Mouse (Mus musculus) heart, postnatal 0 days (tissue): ENCODE results near the gene Ptprh. TPM values are rescaled to one million over a fixed set of nuclear protein-coding genes. Genes with fewer than 3 reads are reported as not detected.
"Not testable (repeated sequence)": the region's sequence is repeated elsewhere in the genome, so short reads cannot be mapped to it uniquely, and the experiment has no call there.

Source experiments
- ATAC-seq: fragments of 200-750 bp; cut with Nextera tagmentation; 2 replicates; pipeline ENCODE4 v1.8.0; 2017; ENCODE audit warnings: low read depth, moderate number of reproducible peaks, moderate library complexity; ENCODE audit not compliant: insufficient read depth
- DNase-seq: peaks from one replicate; pipeline ENCODE4 v3.0.0-alpha.2; 2016; ENCODE audit warnings: low spot score
- H3K27ac ChIP-seq: fragments of 300-500 bp; sonication (generic); 2 replicates; pipeline ENCODE4 v1.5.1; 2014; ENCODE audit warnings: low read depth, mild to moderate bottlenecking
- H3K27me3 ChIP-seq: fragments of 300-500 bp; sonication (generic); 2 replicates; pipeline ENCODE4 v1.6.1; 2014; ENCODE audit warnings: low read length, mixed read lengths; ENCODE audit not compliant: control insufficient read depth, insufficient read depth
- H3K36me3 ChIP-seq: fragments of 300-500 bp; sonication (generic); replicated peaks from 2 replicates; pipeline ENCODE4 v1.6.1; 2014; ENCODE audit warnings: low read length, mixed read lengths; ENCODE audit not compliant: control insufficient read depth, insufficient read depth
- H3K4me1 ChIP-seq: fragments of 300-500 bp; sonication (generic); 2 replicates; pipeline ENCODE4 v1.6.1; 2014; ENCODE audit warnings: antibody characterized with exemption; ENCODE audit not compliant: control insufficient read depth, insufficient read depth
- H3K4me2 ChIP-seq: fragments of 300-500 bp; sonication (generic); 2 replicates; pipeline ENCODE4 v1.6.1; 2014; ENCODE audit warnings: low read depth, mild to moderate bottlenecking, low read length, moderate library complexity
- H3K4me3 ChIP-seq: fragments of 300-500 bp; sonication (generic); 2 replicates; pipeline ENCODE4 v1.5.1; 2014; ENCODE audit warnings: low read depth, low read length
- H3K9ac ChIP-seq: fragments of 300-500 bp; sonication (generic); replicated peaks from 2 replicates; pipeline ENCODE4 v1.6.1; 2014; ENCODE audit warnings: low read depth, low read length, mixed read lengths
- H3K9me3 ChIP-seq: fragments of 300-500 bp; sonication (generic); replicated peaks from 2 replicates; pipeline ENCODE4 v1.6.1; 2016; ENCODE audit warnings: low read length; ENCODE audit not compliant: control insufficient read depth
- CTCF ChIP-seq: IDR thresholded peaks from 2 replicates; pipeline ENCODE4 v1.5.1; 2016; ENCODE audit warnings: antibody characterized with exemption, control low read depth, low read depth
- EP300 ChIP-seq: IDR thresholded peaks from 2 replicates; pipeline ENCODE4 v1.6.1; 2016; ENCODE audit warnings: antibody characterized with exemption, low read depth
- WGBS: fragments of 180-500 bp; shearing (Covaris S2); extraction: QIAGEN DNeasy Blood & Tissue Kit; methylation state at CpG from one replicate; pipeline ENCODE4 v1.1.7; 2014; 5-methylcytosine and 5-hydroxymethylcytosine counted together
- polyA plus RNA-seq: library from polyadenylated mRNA; unstranded; fragments of >200 nt; fragmentation: Nextera tagmentation; extraction: Ambion mirVana; gene quantifications from 2 replicates; pipeline ENCODE4 v1.2.1, GENCODE M21; 2015
- total RNA-seq: library from RNA; depleted of rRNA; stranded (reverse); fragments of >200 nt; gene quantifications from 2 replicates; pipeline ENCODE4 v1.2.3, GENCODE M21; 2014; ENCODE audit warnings: low replicate concordance

Ptprh gene
- total and polyA plus RNA-seq, 2 experiments from 2014 or later: not detected

DNA sequence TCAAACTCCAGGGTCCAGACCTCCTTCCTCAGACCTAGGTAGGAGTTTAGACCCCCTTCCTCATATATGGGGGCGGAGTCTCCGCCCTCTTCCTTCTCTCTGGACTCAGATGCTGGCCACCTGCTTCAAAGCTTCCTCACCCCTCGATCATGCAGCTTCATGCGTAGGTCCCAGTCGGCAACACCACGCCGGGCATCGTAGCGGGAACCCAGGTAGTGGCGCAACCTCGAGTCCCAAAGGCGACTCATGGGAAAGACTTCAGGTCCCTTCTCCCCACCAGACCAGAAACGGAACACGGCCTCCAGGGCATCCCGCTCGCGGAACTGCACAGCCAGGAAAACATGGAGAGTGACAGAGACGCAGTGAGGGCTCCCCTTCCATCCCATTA, 76.5 kb downstream of the Ptprh start:
- Histone ChIP-seq H3K27me3 (0 out of 2 replicates have a peak, but pooled peaks cover 4% of the 10 kb centered on the region), H3K4me2 (peak overlapping the region; percentile 60; the same call in 1 of the 2 replicates), H3K9me3 (no peaks in the 10 kb centered on the region), H3K9ac (no peak overlapping the region), H3K36me3 (no peaks in the 10 kb centered on the region), H3K4me1 (peaks cover 8% of the 10 kb centered on the region), H3K27ac (no peak overlapping the region), H3K4me3 (no peak overlapping the region)
- WGBS: 53% methylated on average over 18 of the region's 18 CpGs
- DNase-seq (no peak), ATAC-seq (no peak)
- TF ChIP-seq CTCF (no peak), EP300 (no peak)

DNA sequence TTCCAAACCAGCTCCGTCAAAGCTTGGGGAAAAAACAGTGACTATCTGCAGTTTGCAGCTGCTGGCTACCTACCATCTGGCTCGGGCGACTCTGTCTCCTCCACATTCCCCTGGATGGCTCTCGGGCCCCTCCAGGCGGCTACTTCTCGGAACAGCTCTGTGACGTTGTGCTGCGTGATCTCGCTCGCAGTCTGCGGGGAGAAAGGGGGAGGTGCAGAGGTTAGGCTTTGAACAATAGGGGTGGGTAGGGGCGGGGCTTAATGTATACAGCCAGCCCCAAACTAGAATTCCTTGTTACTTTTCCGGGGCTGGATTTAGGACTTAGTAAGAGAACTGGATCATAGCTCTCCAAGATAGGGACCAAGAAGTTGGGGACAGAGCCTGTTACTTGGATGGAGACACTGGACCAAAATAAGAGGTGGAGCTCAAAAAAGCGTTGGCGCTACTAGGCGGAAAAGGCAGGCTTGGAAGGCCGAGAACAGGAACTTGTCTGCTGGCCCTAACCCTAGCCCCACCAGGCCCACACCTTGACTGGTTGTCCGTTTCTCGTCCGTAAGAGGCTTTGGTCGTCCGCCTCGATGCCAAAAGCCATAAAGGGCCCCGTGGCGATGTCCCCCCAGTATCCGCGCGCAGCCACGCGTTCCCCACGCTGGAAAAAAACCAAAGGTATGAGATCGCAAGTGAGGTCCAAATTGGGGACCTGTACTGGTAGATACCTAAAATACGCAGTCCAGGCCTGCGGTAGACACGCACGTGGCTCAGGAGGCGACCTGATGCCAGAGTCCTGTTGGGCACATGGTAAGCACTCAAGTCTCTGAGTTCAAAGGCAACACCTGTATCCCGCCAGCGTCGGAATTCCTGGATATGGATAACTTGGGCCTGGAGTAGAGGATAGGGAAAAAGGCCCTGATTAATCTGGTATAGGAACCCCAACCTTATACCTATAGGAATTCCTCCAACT, 77.2 kb downstream of the Ptprh start:
- peak overlapping the region; percentile 60 for H3K4me2 ChIP-seq
- H3K4me3 ChIP-seq: peak overlapping the region; percentile 28
- no peaks in the 10 kb centered on the region for H3K9me3 ChIP-seq
- H3K27ac ChIP-seq: 0 out of 2 replicates have a peak overlapping the region, but pooled peaks have one; percentile 10
- H3K4me1 ChIP-seq: peaks cover 8% of the 10 kb centered on the region
- no peaks in the 10 kb centered on the region for H3K36me3 ChIP-seq
- H3K9ac ChIP-seq: peak overlapping the region; percentile 23
- 0 out of 2 replicates have a peak, but pooled peaks cover 4% of the 10 kb centered on the region for H3K27me3 ChIP-seq
- peak; percentile 94 for DNase-seq
- TF ChIP-seq EP300 (no peak), CTCF (peak; percentile 85)
- peak; percentile 53 for ATAC-seq
- 24% methylated on average over 40 of the region's 40 CpGs for WGBS

DNA sequence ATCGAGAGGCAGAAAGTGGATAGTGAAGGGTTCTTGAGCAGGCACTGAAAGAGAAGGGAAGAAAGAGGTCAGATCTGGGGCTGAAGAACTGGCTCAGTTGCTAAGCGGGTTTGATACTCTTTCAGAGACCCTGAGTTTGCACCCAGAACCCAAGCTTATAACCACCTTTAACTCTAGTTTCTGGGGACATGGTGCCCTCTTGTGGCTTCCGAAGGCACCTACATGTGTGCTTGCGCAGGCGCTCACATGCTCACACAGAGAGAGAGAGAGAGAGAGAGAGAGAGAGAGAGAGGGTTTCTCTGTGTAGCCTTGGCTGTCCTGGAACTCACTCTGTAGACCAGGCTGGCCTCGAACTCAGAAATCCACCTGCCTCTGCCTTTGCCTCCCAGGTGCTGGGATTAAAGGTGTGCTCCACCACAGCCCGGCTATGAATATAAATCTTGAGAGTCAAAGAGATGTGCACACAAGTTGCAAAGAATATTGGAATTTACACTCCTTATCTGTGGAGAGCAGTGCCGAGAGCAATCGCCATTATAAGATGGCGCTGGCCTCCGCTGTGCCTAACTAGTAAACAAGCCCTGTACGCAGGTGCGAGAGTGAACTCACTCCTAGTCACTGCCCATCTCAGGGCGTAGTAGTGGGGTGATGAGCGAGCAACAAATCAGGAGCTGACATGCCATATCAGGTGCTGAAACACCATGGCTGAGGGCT, 79.5 kb downstream of the Ptprh start, which contains the start of gene Tnni3:
Gene Tnni3, minus strand, starts transcription at position 18 of the 711 bp plus-strand sequence.
- peak; percentile 77 for DNase-seq
- Histone ChIP-seq H3K4me3 (peak within 1 kb of the TSS; percentile 20), H3K4me2 (peak within 1 kb of the TSS; percentile 52), H3K9ac (peak within 1 kb of the TSS; percentile 44; the same call in 1 of the 2 replicates), H3K27ac (peak within 1 kb of the TSS; percentile 98), H3K36me3 (peaks cover 11% of the 10 kb centered on the region)
- not testable (repeated sequence) for H3K27me3 ChIP-seq, H3K4me1 ChIP-seq, H3K9me3 ChIP-seq
- WGBS: 63% methylated on average over 15 of the region's 15 CpGs
- peak; percentile 80 for TF ChIP-seq CTCF
- ATAC-seq: 0 out of 2 replicates have a peak, but pooled peaks have one; percentile 4

DNA sequence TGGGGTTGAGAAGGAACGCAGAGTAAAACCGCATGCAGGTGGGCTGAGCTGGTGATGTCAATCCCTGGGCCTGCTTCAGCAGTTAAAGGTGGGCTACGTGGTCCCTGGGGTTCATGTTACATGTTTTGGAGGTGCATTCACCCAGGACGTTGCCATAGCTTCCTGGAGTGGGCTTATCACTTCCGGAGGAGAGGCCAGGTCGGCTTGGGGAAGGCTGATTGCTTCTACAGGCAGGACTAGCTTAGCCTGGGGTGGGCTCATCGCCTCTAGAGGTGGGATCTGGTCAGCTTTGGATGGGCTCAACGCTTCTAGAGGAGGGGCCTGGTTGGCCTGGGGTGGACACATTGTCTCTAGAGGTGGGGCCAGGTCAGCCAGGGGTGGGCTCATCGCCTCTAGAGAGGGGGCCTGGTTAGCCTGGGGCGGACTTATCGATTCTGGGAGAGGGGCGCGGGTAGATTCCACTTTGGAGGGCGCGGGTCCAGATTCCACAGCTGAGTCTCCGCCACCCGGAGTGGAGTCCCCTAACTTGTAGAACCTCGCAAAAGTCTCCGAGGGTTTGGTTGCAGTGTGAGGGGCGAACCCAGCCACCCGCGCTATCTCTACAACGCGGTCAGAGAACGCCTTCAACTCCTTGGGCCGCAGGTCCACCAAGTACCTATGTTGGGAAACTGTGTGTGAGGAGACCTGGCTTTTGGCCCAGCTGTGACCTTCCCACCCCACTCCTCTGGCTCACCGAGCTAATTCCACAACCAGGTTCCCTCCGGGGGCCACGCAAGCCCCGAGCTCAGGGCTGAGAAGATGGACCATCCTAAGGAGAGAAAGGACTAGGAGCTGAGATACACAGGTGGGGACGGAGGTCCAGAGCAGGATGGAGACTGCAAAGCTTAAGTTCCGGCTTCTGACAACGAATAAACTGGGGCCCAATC, 80.4 kb downstream of the Ptprh start:
- no peak for TF ChIP-seq EP300
- TF ChIP-seq CTCF: no peak
- Histone ChIP-seq H3K36me3 (peaks cover 18% of the 10 kb centered on the region), H3K27me3 (0 out of 2 replicates have a peak, but pooled peaks cover 4% of the 10 kb centered on the region), H3K4me3 (peak overlapping the region; percentile 20), H3K9ac (peak overlapping the region; percentile 44; the same call in 1 of the 2 replicates), H3K9me3 (no peaks in the 10 kb centered on the region), H3K27ac (peak overlapping the region; percentile 98), H3K4me1 (peaks cover 16% of the 10 kb centered on the region), H3K4me2 (peak overlapping the region; percentile 52)
- ATAC-seq (no peak), DNase-seq (no peak)
- WGBS: 70% methylated on average over 33 of the region's 33 CpGs

DNA sequence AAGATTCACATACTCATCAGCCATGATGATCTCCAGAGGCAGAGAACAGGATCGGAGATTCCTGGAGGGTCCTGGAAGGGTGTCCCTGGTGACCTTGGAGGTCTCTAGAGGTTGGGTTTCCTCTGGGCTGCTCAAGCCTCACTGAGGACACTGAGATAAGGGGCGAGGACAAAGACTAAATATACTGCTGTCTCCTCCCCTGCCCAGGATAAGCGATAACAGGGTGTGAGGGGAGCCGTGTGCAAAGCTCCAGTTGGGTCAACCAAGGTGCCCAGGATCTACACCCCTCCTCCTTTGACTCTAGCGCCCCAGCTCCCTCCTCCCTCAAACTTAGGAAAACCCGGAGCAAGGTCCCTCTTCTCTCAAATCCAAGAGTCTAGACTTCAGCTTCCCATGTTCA, 81.5 kb downstream of the Ptprh start:
- peaks cover 25% of the 10 kb centered on the region for H3K36me3 ChIP-seq
- 0 out of 2 replicates have a peak, but pooled peaks cover 2% of the 10 kb centered on the region for H3K27me3 ChIP-seq
- DNase-seq: peak; percentile 97
- peak overlapping the region; percentile 82 for H3K4me2 ChIP-seq
- peak overlapping the region; percentile 98 for H3K27ac ChIP-seq
- no peaks in the 10 kb centered on the region for H3K9me3 ChIP-seq
- H3K4me1 ChIP-seq: peaks cover 18% of the 10 kb centered on the region
- TF ChIP-seq EP300 (peak; percentile 92), CTCF (no peak)
- peak; percentile 86 for ATAC-seq
- WGBS: 29% methylated on average over 6 of the region's 6 CpGs
- H3K9ac ChIP-seq: peak overlapping the region; percentile 92
- peak overlapping the region; percentile 66 for H3K4me3 ChIP-seq
